Mouse (Mus musculus) lung, adult 2 months (tissue): Measurements from ENCODE around the gene Casz1. TPM values are rescaled to one million over a fixed set of nuclear protein-coding genes. Genes with fewer than 3 reads are reported as not detected.

ENCODE experiments used
- DNase-seq: peaks from one replicate; pipeline ENCODE4 v3.0.0; 2022
- H3K4me1 ChIP-seq: fragments of 200-500 bp; 2 replicates; pipeline ENCODE4 v1.6.1; 2011; ENCODE audit warnings: low read length; ENCODE audit not compliant: control insufficient read depth, insufficient read depth
- H3K4me3 ChIP-seq: fragments of 200-500 bp; replicated peaks from 2 replicates; pipeline ENCODE3; 2011; ENCODE audit warnings: low read depth, mild to moderate bottlenecking, control low read depth, low read length; ENCODE audit errors: extremely low read depth
- CTCF ChIP-seq: fragments of 200-500 bp; IDR thresholded peaks from 2 replicates; pipeline ENCODE4 v1.5.1; 2011; ENCODE audit warnings: mild to moderate bottlenecking, low read length, control low read depth; ENCODE audit not compliant: insufficient read depth
- POLR2A ChIP-seq: fragments of 200-500 bp; IDR thresholded peaks from 2 replicates; pipeline ENCODE4 v1.6.1; 2011; ENCODE audit warnings: low read depth, mild to moderate bottlenecking, control low read depth, low read length, borderline replicate concordance; ENCODE audit errors: extremely low read depth
- WGBS: fragments of 180-500 bp; shearing (Covaris S2); methylation state at CpG from one replicate; pipeline ENCODE4 v1.1.7; 2018; 5-methylcytosine and 5-hydroxymethylcytosine counted together
- polyA plus RNA-seq: library from polyadenylated mRNA; depleted of rRNA; stranded (reverse); fragments of >200 nt; gene quantifications from 2 replicates; pipeline ENCODE4 v1.2.3, GENCODE M21; 2012

Casz1 gene
- polyA plus RNA-seq, 1 experiment, result 68.7 TPM

DNA sequence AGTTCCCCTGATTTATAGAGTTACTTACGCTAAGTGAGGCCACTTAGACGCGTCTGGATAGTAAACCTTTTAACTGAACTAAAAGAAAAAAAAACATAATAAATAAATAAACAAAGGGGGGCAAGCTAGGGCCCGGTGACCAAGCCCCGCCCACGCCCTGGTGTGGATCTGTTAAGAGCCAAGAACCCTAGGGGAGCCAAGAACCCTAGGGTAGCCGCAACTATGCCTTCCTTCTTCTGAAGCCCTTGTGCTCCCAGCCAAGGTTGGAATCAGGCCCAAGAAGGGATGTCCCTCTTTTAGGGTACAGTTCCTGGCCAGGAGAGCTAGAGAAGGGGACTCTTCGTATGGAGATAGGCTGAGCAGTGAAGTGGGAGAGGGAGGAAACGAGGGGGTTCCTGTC lies 119.2 kb downstream of the Casz1 start:
- Histone ChIP-seq H3K4me1 (peaks cover 58% of the 10 kb centered on the region), H3K4me3 (no peak overlapping the region)
- DNase-seq, result no peak
- TF ChIP-seq CTCF (no peak), POLR2A (no peak)
- WGBS, result 42% methylated on average over 9 of the region's 9 CpGs

DNA sequence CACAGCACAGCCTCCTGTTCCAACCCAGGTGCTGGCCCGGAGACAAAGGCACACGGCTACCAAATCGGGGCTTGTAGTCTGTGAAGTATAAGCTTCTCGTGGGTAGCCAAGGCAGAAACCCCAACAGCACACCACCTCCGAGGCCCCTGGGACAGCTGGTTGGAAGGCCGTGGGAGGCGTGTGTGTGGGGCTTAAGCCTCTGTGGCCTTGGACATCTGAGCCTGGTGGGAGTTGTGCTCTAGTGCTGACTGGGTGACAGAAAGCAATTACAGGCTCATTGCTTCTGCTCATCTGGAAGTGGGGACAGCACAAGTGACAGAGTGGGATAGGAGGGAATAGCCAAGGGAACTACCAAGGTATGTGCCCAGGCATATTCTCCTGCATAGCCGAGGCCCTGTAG lies 119.7 kb downstream of the Casz1 start:
- no peak for DNase-seq
- no peak overlapping the region for H3K4me3 ChIP-seq
- 52% methylated on average over 8 of the region's 8 CpGs for WGBS
- TF ChIP-seq POLR2A, result no peak
- TF ChIP-seq CTCF, result no peak
- peaks cover 60% of the 10 kb centered on the region for H3K4me1 ChIP-seq

DNA sequence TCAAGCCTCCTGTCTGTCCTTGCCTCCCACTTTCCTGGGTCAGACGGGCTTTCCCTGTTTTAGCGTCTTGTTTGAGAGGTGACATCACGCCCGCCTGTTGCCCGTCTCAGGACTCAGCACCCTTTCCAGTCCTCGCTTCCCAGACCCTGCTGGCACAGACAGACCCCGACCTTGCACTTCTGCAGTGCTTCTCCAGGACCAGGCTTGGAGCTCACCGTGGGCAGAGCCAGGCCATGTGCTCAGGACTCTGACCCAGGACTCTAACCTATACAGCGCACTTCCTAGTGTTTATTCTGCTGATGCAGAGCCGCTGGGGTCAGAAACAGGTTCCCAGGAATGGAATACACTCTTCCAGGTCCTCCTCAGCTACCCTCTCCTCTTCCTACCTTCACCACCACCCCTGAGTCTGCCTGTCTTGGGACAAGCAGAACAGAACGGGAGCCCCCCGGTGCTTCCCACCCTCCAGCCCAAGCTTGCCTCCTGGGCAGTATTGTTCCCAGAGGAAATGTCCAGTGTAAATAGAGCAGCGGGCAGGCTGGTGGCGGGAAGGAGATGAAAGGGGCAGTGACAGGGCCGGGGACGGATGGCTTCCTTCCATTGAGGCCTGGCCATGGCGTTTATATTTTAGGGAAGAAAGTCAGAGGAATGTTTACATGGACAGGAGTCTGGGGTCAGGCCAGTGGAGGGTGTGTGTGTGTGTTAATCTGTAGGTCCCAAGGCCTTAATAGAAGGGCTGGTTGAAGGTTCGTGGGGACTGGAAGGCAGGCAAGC lies 121.5 kb downstream of the Casz1 start:
- DNase-seq, result no peak
- Histone ChIP-seq H3K4me3 (no peak overlapping the region), H3K4me1 (peaks cover 49% of the 10 kb centered on the region)
- TF ChIP-seq CTCF (no peak), POLR2A (no peak)
- WGBS, result 35% methylated on average over 18 of the region's 18 CpGs

DNA sequence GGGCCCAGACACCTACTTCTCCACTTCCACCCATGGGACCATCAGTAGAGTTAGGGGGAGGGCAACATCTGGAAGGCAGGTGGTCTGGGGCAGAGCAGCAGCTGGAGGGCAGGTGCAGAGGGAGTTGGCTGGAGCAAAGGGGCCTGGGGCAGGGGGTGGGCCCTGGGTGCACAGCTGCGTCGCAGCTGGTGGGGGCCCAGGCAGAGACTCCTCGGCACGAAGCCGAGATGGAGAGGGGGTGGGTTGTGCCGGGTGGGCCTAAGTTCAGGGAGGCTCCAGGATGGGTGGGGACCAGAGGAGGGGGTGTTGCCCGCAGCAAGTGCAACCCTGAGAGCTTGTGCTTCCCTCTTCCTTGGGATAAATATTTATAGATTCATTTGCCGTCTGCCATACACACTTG lies 122.2 kb downstream of the Casz1 start:
- DNase-seq, result no peak
- TF ChIP-seq POLR2A (no peak), CTCF (no peak)
- peaks cover 51% of the 10 kb centered on the region for H3K4me1 ChIP-seq
- H3K4me3 ChIP-seq, result no peak overlapping the region
- WGBS, result 34% methylated on average over 8 of the region's 8 CpGs

DNA sequence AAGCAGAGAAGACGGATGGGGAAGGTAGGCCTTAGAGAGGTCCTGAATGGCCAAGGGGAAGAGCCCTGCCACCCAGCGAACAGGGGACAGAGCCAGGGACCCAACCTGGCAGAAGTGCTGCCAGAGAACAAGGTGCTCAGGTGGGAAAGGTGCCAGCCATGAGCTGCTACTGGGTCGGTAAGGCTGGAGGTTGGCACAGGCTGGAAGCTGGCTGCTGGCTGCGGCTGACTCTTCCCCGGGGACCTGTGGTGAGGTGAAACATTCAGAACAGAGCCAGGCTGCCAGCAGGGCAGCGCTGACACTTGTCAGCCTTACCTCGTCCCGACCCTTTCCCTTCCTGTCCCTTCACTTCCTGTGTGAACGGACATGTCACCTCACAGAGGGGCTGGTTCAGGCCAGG lies 124.1 kb downstream of the Casz1 start:
- no peak for DNase-seq
- no peak overlapping the region for H3K4me3 ChIP-seq
- 34% methylated on average over 9 of the region's 9 CpGs for WGBS
- H3K4me1 ChIP-seq, result peaks cover 48% of the 10 kb centered on the region
- TF ChIP-seq CTCF (no peak), POLR2A (no peak)

DNA sequence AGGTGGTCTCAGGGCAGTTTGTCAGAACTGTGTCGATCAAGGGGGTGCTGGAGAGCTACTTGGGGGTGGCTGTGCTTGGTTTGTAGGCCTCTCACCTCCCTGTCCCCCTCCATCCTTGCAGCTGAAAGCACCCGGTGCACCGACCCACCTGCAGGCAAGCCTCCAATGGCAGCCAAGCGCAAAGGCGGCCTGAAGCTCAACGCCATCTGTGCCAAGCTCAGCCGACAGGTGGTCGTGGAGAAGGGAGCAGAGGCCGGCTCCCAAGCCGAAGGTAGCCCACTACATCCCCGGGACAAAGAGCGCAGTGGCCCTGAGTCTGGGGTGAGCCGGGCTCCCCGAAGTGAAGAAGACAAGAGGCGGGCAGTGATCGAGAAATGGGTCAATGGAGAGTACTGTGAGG lies 124.6 kb downstream of the Casz1 start:
- 93% methylated on average over 16 of the region's 16 CpGs for WGBS
- no peak for TF ChIP-seq POLR2A
- TF ChIP-seq CTCF, result no peak
- H3K4me1 ChIP-seq, result peaks cover 42% of the 10 kb centered on the region
- DNase-seq, result no peak
- no peak overlapping the region for H3K4me3 ChIP-seq

DNA sequence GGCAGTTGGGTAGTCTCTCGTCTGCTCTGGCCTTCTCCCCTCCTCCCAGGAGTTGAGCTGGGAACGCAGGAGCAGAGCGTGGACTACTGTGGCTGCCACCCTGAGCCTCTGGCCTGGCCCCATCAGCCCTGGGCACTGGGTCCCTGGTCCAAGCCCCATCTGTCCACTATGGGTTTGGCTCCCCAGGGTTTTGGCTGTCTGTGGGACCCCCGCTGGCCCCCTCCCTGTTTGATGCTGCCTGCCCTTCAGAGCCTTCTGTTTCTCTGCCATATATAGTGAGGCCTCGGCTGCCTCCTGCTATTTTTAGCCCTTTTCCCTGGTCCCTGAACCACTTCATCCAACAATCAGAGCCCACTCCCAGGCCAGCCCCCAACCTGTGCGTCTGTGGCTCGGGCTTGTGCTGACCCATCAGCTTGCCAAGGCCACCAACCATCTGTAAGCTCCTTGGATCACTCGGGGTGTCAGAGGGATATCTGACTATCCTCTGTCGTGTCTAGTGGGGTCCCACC lies 126.5 kb downstream of the Casz1 start:
- peaks cover 42% of the 10 kb centered on the region for H3K4me1 ChIP-seq
- no peak for DNase-seq
- WGBS, result 61% methylated on average over 9 of the region's 9 CpGs
- no peak for TF ChIP-seq POLR2A
- no peak for TF ChIP-seq CTCF
- H3K4me3 ChIP-seq, result no peak overlapping the region

DNA sequence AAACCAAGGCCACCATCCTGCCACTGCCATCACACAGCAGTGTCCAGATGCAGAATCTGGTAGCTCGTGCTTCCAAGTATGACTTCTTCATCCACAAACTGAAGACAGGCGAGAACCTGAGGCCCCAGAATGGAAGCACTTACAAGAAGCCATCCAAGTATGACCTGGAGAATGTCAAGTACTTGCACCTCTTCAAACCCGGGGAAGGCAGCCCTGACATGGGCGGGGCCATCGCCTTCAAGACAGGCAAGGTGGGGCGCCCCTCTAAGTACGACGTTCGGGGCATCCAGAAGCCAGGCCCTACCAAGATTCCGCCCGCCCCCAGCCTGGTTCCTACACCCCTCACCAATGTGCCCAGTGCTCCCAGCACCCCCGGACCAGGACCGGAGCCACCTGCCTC lies 128.9 kb downstream of the Casz1 start:
- no peak overlapping the region for H3K4me3 ChIP-seq
- TF ChIP-seq CTCF, result no peak
- no peak for TF ChIP-seq POLR2A
- WGBS, result 78% methylated on average over 13 of the region's 13 CpGs
- peaks cover 38% of the 10 kb centered on the region for H3K4me1 ChIP-seq
- no peak for DNase-seq

DNA sequence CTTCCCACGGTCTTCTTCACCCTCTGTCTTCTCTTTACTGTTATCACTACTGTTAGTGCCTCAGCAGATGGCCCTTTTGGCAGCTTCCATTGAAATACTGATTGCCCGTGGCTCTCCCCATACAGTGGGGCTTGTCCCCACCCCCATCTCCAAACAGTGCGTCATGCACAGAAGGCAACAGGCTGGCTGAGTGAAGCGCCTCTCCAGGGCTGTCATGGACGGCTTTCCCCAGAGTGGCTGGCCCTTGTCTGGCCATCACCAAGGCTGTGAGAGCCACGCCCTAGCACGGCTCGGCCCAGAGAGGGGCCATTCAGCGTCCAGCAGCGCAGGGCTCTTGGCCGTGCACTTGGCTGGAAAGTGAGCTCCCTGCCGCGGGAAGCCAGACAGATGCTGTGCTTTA lies 131.0 kb downstream of the Casz1 start:
- no peak for DNase-seq
- WGBS, result 35% methylated on average over 13 of the region's 13 CpGs
- TF ChIP-seq POLR2A (no peak), CTCF (no peak)
- H3K4me3 ChIP-seq, result no peak overlapping the region
- peaks cover 28% of the 10 kb centered on the region for H3K4me1 ChIP-seq

DNA sequence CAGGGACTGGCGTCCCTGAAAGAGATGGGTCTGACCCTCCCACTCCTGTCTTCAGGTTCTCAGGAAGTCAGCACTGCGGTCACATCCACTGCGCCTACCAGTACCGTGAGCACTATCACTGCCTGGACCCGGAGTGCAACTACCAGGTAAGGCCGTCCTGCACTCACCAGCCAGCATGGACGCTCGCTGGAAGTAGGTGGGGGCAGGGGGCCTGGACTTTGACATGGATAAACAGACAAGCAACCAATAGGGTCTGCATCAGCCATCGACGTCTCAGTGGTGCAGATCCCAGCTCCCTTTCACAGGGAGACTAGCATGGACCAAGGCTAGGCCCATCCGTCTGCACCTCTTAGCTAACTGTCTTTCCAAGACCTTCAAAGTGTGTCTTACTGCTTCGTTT lies 131.9 kb downstream of the Casz1 start:
- DNase-seq, result no peak
- no peak overlapping the region for H3K4me3 ChIP-seq
- TF ChIP-seq POLR2A (no peak), CTCF (no peak)
- 88% methylated on average over 12 of the region's 12 CpGs for WGBS
- peaks cover 32% of the 10 kb centered on the region for H3K4me1 ChIP-seq
